Mouse (Mus musculus): ENCODE data around the gene Ifrd2. TPM values are rescaled to one million over a fixed set of nuclear protein-coding genes. Genes with fewer than 3 reads are reported as not detected.

The Ifrd2 gene
- total RNA-seq (2023), result 27.3 TPM

GRCm38 (mm10) chr9:107586974-107587832 lies at the start of gene Ifrd2:
Ifrd2 (plus strand) TSS chr9:107587642.

GRCm38 (mm10) chr9:107541474-107542351 lies 45.7 kb upstream of the Ifrd2 start, which contains the start of the genes Cyb561d2 and Nprl2:
Cyb561d2 (minus strand) TSS chr9:107542193.
Nprl2 (plus strand) TSS chr9:107542226.

GRCm38 (mm10) chr9:107547026-107547425 lies 40.4 kb upstream of the Ifrd2 start, which contains the start of gene Zmynd10:
Zmynd10 (plus strand) TSS chr9:107547298.

GRCm38 (mm10) chr9:107551117-107551889 lies 36.1 kb upstream of the Ifrd2 start, which contains the start of gene Rassf1:
Rassf1 (plus strand) TSS chr9:107551555.

GRCm38 (mm10) chr9:107563029-107563581 lies 24.3 kb upstream of the Ifrd2 start, which contains the start of gene Tusc2:
Tusc2 (plus strand) TSS chr9:107563255.

GRCm38 (mm10) chr9:107567702-107568319 lies 19.6 kb upstream of the Ifrd2 start, which contains the start of gene Hyal2:
Hyal2 (plus strand) TSS chr9:107567945.

GRCm38 (mm10) chr9:107576357-107577107 lies 10.9 kb upstream of the Ifrd2 start, which contains the start of gene Hyal1:
Hyal1 (plus strand) TSS chr9:107576927.

GRCm38 (mm10) chr9:107578587-107578986 lies 8.9 kb upstream of the Ifrd2 start, which contains the start of gene Naa80:
Naa80 (plus strand) TSS chr9:107578887.

GRCm38 (mm10) chr9:107580501-107581317 lies 6.7 kb upstream of the Ifrd2 start, which contains the start of gene Hyal3:
Hyal3 (plus strand) TSS chr9:107580818.

GRCm38 (mm10) chr9:107608741-107609432 lies 21.4 kb downstream of the Ifrd2 start, which contains the start of gene Sema3b:
Sema3b (minus strand) TSS chr9:107609229.

GRCm38 (mm10) chr9:107635279-107636028 lies 48.0 kb downstream of the Ifrd2 start, which contains the start of gene Gnai2:
Gnai2 (minus strand) TSS chr9:107635367.

Other genes starting within 250 kb of the Ifrd2 start
- gene Hemk1, start 249.3 kb upstream of the Ifrd2 start, total RNA-seq (2023), result 10.6 TPM
- 0.18 TPM for gene 6430571L13Rik, start 247.0 kb upstream of the Ifrd2 start, total RNA-seq (2023)
- gene Cacna2d2, start 188.0 kb upstream of the Ifrd2 start, total RNA-seq (2023), result 2.9 TPM
- 29.4 TPM for gene Tmem115, start 53.7 kb upstream of the Ifrd2 start, total RNA-seq (2023)
- gene Cyb561d2, start 45.4 kb upstream of the Ifrd2 start, total RNA-seq (2023), result 15.3 TPM
- gene Nprl2, start 45.4 kb upstream of the Ifrd2 start, total RNA-seq (2023), result 23.7 TPM
- gene Zmynd10, start 40.3 kb upstream of the Ifrd2 start, total RNA-seq (2023), result 1.8 TPM
- gene Rassf1, start 36.1 kb upstream of the Ifrd2 start, total RNA-seq (2023), result 65.1 TPM
- gene Tusc2, start 24.4 kb upstream of the Ifrd2 start, total RNA-seq (2023), result 16.1 TPM
- gene Hyal2, start 19.7 kb upstream of the Ifrd2 start, total RNA-seq (2023), result 7.9 TPM
- gene Hyal1, start 10.7 kb upstream of the Ifrd2 start, total RNA-seq (2023), result 1.5 TPM
- gene Naa80, start 8.8 kb upstream of the Ifrd2 start, total RNA-seq (2023), result 11.5 TPM
- 1.8 TPM for gene Hyal3, start 6.8 kb upstream of the Ifrd2 start, total RNA-seq (2023)
- gene Sema3b, start 21.6 kb downstream of the Ifrd2 start, total RNA-seq (2023), result not detected
- gene Gnai2, start 47.7 kb downstream of the Ifrd2 start, total RNA-seq (2023), result 447 TPM
- not detected for gene Slc38a3, start 81.9 kb downstream of the Ifrd2 start, total RNA-seq (2023)
- 1.3 TPM for gene Gnat1, start 92.1 kb downstream of the Ifrd2 start, total RNA-seq (2023)
- 0.86 TPM for gene Sema3f, start 122.8 kb downstream of the Ifrd2 start, total RNA-seq (2023)
- gene Rbm5, start 183.4 kb downstream of the Ifrd2 start, total RNA-seq (2023), result 256 TPM